Mouse (Mus musculus) myocyte (in vitro differentiated cells): ENCODE data around the gene Plxdc1. TPM values are rescaled to one million over a fixed set of nuclear protein-coding genes. Genes with fewer than 3 reads are reported as not detected.

Experiments
- H3K27me3 ChIP-seq: one replicate; pipeline ENCODE4 v1.6.1; 2011; ENCODE audit not compliant: control insufficient read depth, insufficient read depth, insufficient read length
- H3K36me3 ChIP-seq: one replicate; pipeline ENCODE4 v1.6.1; 2011; ENCODE audit not compliant: control insufficient read depth, insufficient read depth
- H3K4me2 ChIP-seq: one replicate; pipeline ENCODE4 v1.6.1; 2011; ENCODE audit warnings: low read depth, control low read depth
- H3K4me3 ChIP-seq: one replicate; pipeline ENCODE4 v1.5.1; 2011; ENCODE audit warnings: mild to moderate bottlenecking, control low read depth, moderate library complexity
- H3K79me2 ChIP-seq: one replicate; pipeline ENCODE4 v1.6.1; 2011; ENCODE audit not compliant: control insufficient read depth, insufficient read depth
- H3ac ChIP-seq: one replicate; pipeline ENCODE4 v1.6.1; 2011; ENCODE audit not compliant: control insufficient read depth, insufficient read length
- CEBPB ChIP-seq: IDR thresholded peaks from 2 replicates; pipeline ENCODE4 v1.6.1; 2011; ENCODE audit warnings: mild to moderate bottlenecking, moderate library complexity; ENCODE audit not compliant: poor library complexity, insufficient read depth, severe bottlenecking
- E2F4 ChIP-seq: IDR thresholded peaks from one replicate; pipeline ENCODE4 v1.6.1; 2011; ENCODE audit warnings: mild to moderate bottlenecking, control low read depth, moderate library complexity; ENCODE audit not compliant: insufficient read depth
- MAX ChIP-seq: IDR thresholded peaks from one replicate; pipeline ENCODE4 v1.6.1; 2011; ENCODE audit warnings: low read depth, mild to moderate bottlenecking, control low read depth
- MYOD1 ChIP-seq, 3 experiments: IDR thresholded peaks; one replicate each; pipeline ENCODE4 v1.6.1; 2011; ENCODE audit warnings: control low read depth in 2 of 3, low read depth in 2 of 3, mild to moderate bottlenecking in 2 of 3, moderate library complexity in 1 of 3; ENCODE audit not compliant: insufficient read length in 2 of 3, control insufficient read depth in 1 of 3
- MYOG ChIP-seq, 3 experiments: IDR thresholded peaks; one replicate each; pipeline ENCODE4 v1.6.1; 2011; ENCODE audit warnings: control low read depth in 2 of 3, low read depth in 2 of 3, mild to moderate bottlenecking in 2 of 3; ENCODE audit not compliant: insufficient read length in 2 of 3, control insufficient read depth in 1 of 3, insufficient read depth in 1 of 3
- POLR2A ChIP-seq: IDR thresholded peaks from one replicate; pipeline ENCODE4 v1.6.1; 2011; ENCODE audit warnings: low read depth, mild to moderate bottlenecking, control low read depth, moderate library complexity; ENCODE audit not compliant: insufficient read length
- POLR2AphosphoS2 ChIP-seq: IDR thresholded peaks from one replicate; pipeline ENCODE4 v1.6.1; 2011; ENCODE audit warnings: low read depth, control low read depth; ENCODE audit not compliant: insufficient read length
- REST ChIP-seq: IDR thresholded peaks from one replicate; pipeline ENCODE4 v1.6.1; 2011; ENCODE audit warnings: mild to moderate bottlenecking, control low read depth, moderate library complexity; ENCODE audit not compliant: insufficient read depth, insufficient read length
- SRF ChIP-seq: IDR thresholded peaks from one replicate; pipeline ENCODE4 v1.6.1; 2011; ENCODE audit warnings: low read depth; ENCODE audit not compliant: control insufficient read depth, insufficient read length
- TCF12 ChIP-seq: IDR thresholded peaks from one replicate; pipeline ENCODE4 v1.6.1; 2011; ENCODE audit warnings: mild to moderate bottlenecking, control low read depth; ENCODE audit not compliant: poor library complexity, insufficient read depth, severe bottlenecking
- TCF3 ChIP-seq: IDR thresholded peaks from one replicate; pipeline ENCODE4 v1.6.1; 2011; ENCODE audit warnings: low read depth, control low read depth; ENCODE audit not compliant: insufficient read length
- USF1 ChIP-seq: IDR thresholded peaks from one replicate; pipeline ENCODE4 v1.6.1; 2011; ENCODE audit warnings: low read depth, mild to moderate bottlenecking, control low read depth, moderate library complexity
- polyA plus RNA-seq: library from polyadenylated mRNA; unstranded; fragments of >200 nt; fragmentation: generic; extraction: Trizol; gene quantifications from one replicate; pipeline ENCODE4 v1.2.1, GENCODE M21; 2012; ENCODE audit warnings: missing spikeins

Plxdc1 gene
- polyA plus RNA-seq, 1 experiment: 2.7 TPM

GRCm38 (mm10) chr11:98000378-98001140, 14.3 kb upstream of the Plxdc1 start:
- no peak overlapping the region for H3K4me3 ChIP-seq
- H3K36me3 ChIP-seq: no peaks in the 10 kb centered on the region
- H3K4me2 ChIP-seq: no peak overlapping the region
- no peak overlapping the region for H3ac ChIP-seq
- H3K27me3 ChIP-seq: no peaks in the 10 kb centered on the region
- no peaks in the 10 kb centered on the region for H3K79me2 ChIP-seq
- TF ChIP-seq MYOG (IDR thresholded peaks at IDR 0.05; ENCODE audit: control insufficient read depth in 1 of 3, insufficient read depth in 1 of 3, insufficient read length in 2 of 3, low read depth in 2 of 3) (peak in 1 of 3 experiments; percentile 77), REST (no peak), MYOD1 (IDR thresholded peaks at IDR 0.05; ENCODE audit: control insufficient read depth in 1 of 3, insufficient read length in 2 of 3, low read depth in 2 of 3) (peak in 2 of 3 experiments; percentile 20 to 60), TCF12 (no peak), MAX (no peak), USF1 (no peak), POLR2AphosphoS2 (peak; percentile 78), SRF (no peak), POLR2A (no peak)

- no peaks in the 10 kb centered on the region for H3K36me3 ChIP-seq
- no peak for TF ChIP-seq E2F4
- TF ChIP-seq REST: no peak
- no peak for TF ChIP-seq SRF
- peak; percentile 30 for TF ChIP-seq POLR2A
- peak; percentile 95 for TF ChIP-seq POLR2AphosphoS2
- no peak for TF ChIP-seq USF1
- TF ChIP-seq MYOD1 (IDR thresholded peaks at IDR 0.05; ENCODE audit: control insufficient read depth in 1 of 3, insufficient read length in 2 of 3, low read depth in 2 of 3): peak in 1 of 3 experiments; percentile 60
- no peak for TF ChIP-seq CEBPB
- TF ChIP-seq TCF3: no peak
- peak in 1 of 3 experiments; percentile 66 for TF ChIP-seq MYOG (IDR thresholded peaks at IDR 0.05; ENCODE audit: control insufficient read depth in 1 of 3, insufficient read depth in 1 of 3, insufficient read length in 2 of 3, low read depth in 2 of 3)
- TF ChIP-seq TCF12: no peak
- no peak for TF ChIP-seq MAX
- H3K27me3 ChIP-seq: no peaks in the 10 kb centered on the region
- no peak overlapping the region for H3K4me3 ChIP-seq
- no peaks in the 10 kb centered on the region for H3K79me2 ChIP-seq
- no peak overlapping the region for H3ac ChIP-seq
- no peak overlapping the region for H3K4me2 ChIP-seq
These were observed 13.5 kb upstream of the Plxdc1 start for GRCm38 (mm10) chr11:97999748-98000147.

GRCm38 (mm10) chr11:97998898-97999608, 12.8 kb upstream of the Plxdc1 start:
- Histone ChIP-seq H3K4me2 (no peak overlapping the region), H3K79me2 (no peaks in the 10 kb centered on the region), H3K4me3 (no peak overlapping the region), H3K36me3 (no peaks in the 10 kb centered on the region), H3ac (no peak overlapping the region), H3K27me3 (no peaks in the 10 kb centered on the region)
- no peak for TF ChIP-seq TCF3
- TF ChIP-seq SRF: no peak
- TF ChIP-seq POLR2AphosphoS2: peak; percentile 93
- TF ChIP-seq MYOG (IDR thresholded peaks at IDR 0.05; ENCODE audit: control insufficient read depth in 1 of 3, insufficient read depth in 1 of 3, insufficient read length in 2 of 3, low read depth in 2 of 3): no peak
- TF ChIP-seq REST: no peak
- peak; percentile 10 for TF ChIP-seq POLR2A
- no peak for TF ChIP-seq TCF12
- peak; percentile 17 for TF ChIP-seq USF1
- TF ChIP-seq CEBPB: no peak
- TF ChIP-seq MYOD1 (IDR thresholded peaks at IDR 0.05; ENCODE audit: control insufficient read depth in 1 of 3, insufficient read length in 2 of 3, low read depth in 2 of 3): no peak
- no peak for TF ChIP-seq E2F4
- TF ChIP-seq MAX: no peak

GRCm38 (mm10) chr11:97998074-97998793, 12.0 kb upstream of the Plxdc1 start:
- Histone ChIP-seq H3ac (no peak overlapping the region), H3K4me2 (no peak overlapping the region), H3K4me3 (no peak overlapping the region), H3K79me2 (no peaks in the 10 kb centered on the region), H3K36me3 (no peaks in the 10 kb centered on the region), H3K27me3 (no peaks in the 10 kb centered on the region)
- TF ChIP-seq POLR2AphosphoS2: peak; percentile 37
- no peak for TF ChIP-seq E2F4
